Mouse (Mus musculus) E14TG2a.4 (cell line): ENCODE measurements around the gene Srgap1.

Experiments used
- CTCF ChIP-seq: conservative IDR thresholded peaks from 2 replicates; pipeline ENCODE4 v1.5.1; 2014; ENCODE audit warnings: low read length
- POU5F1 ChIP-seq: IDR thresholded peaks from 2 replicates; pipeline ENCODE4 v1.6.1; 2014; ENCODE audit warnings: low read length, borderline replicate concordance

- TF ChIP-seq CTCF (no peak), POU5F1 (no peak)
Observed at GRCm38 (mm10) chr10:121731048-121731725, 315.9 kb downstream of the Srgap1 start.
